Mouse (Mus musculus): ENCODE data around the gene Orai1.

DNA sequence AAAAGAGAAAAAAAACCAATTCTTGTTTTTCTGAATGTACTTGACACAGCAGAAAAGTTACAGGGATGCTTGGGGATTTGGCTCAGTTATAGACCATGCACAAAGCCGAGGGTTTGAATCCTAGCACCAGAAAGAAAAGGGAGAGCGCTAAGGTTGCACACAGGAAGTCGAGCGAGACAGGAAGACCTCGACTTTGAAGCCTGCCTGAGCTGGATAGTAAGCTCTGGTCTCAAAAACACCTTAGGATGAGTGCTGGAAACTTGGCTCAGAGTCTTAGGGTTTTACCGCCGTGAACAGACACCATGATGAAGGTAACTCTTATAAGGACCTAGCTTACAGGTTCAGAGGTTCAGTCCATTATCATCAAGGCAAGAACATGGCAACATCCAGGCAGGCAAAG is 6.6 kb downstream of the Orai1 start:
- no peak for TF ChIP-seq EP300 (IDR thresholded peaks at IDR 0.05; ENCODE audit: insufficient read depth, low read depth, low read length)
- TF ChIP-seq CTCF (IDR thresholded peaks at IDR 0.05; ENCODE audit: low read depth, low read length), result no peak
